Mouse (Mus musculus): Measurements from ENCODE around the gene Mfsd6l. TPM values are rescaled to one million over a fixed set of nuclear protein-coding genes. Genes with fewer than 3 reads are reported as not detected.

The Mfsd6l gene
- not detected in 2 replicates for polyA plus RNA-seq (2012; ENCODE audit: insufficient read depth, insufficient read length, missing spikeins)

- Histone ChIP-seq H3K4me3 (ENCODE audit: insufficient read depth, low read depth, low read length) (no peak within 1 kb of the TSS), H3K27ac (replicated peaks; ENCODE audit: low read depth, low read length) (no peak within 1 kb of the TSS), H3K4me1 (ENCODE audit: control insufficient read depth, insufficient read depth, insufficient read length, low read length) (no peaks in the 10 kb centered on the region)
These were observed at the start of gene Mfsd6l for GRCm38 (mm10) chr11:68555918-68556584. Gene Mfsd6l, plus strand, starts transcription at chr11:68556186.

GRCm38 (mm10) chr11:68507246-68507645 is 48.7 kb upstream of the Mfsd6l start:
- Histone ChIP-seq H3K4me1 (ENCODE audit: control insufficient read depth, insufficient read depth, insufficient read length, low read length) (peaks cover 8% of the 10 kb centered on the region; the same call in 1 of the 2 replicates), H3K27ac (replicated peaks; ENCODE audit: low read depth, low read length) (no peak overlapping the region), H3K4me3 (ENCODE audit: insufficient read depth, low read depth, low read length) (no peak overlapping the region)

DNA sequence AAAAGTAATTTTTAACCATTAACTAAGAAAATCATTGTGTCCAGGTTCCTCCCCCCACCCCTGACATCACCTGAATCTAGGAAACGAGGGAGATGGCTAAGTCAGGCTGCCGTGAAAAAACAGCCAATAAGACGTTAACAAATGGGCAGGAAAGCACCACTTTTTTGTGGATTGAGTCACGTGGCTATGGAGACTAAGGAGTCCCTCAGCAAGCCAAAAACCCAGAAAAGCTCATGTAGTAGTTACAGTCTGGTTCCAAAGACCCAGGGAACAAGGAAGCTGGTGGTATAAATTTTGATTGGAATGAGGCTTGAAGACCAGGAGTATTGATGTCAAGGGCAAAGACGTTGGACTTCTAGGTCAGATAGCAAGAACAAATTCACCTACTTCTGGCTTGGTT is 47.4 kb upstream of the Mfsd6l start:
- Histone ChIP-seq H3K27ac (replicated peaks; ENCODE audit: low read depth, low read length) (no peak overlapping the region), H3K4me1 (ENCODE audit: control insufficient read depth, insufficient read depth, insufficient read length, low read length) (peaks cover 3% of the 10 kb centered on the region; the same call in 1 of the 2 replicates), H3K4me3 (ENCODE audit: insufficient read depth, low read depth, low read length) (no peak overlapping the region)

DNA sequence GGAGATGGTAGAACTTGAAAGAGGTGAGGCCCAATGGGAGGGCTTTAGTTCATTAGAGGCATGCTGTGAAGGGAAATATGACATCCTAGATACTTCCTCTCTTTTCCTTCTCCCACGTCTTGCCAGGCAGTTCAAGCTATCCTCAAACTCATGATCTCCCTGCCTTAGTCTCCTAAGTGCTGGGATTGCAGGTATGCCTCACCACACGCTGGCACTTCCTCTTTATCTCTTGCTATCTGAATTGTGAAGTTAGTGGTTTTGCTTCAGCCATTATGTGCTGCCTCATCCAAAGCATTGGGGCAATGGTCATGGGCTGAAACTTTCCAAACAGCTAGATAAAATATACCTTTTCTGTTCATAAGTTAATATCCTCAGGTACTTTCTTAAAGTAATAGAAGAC is 46.8 kb upstream of the Mfsd6l start:
- Histone ChIP-seq H3K4me1 (ENCODE audit: control insufficient read depth, insufficient read depth, insufficient read length, low read length) (peaks cover 3% of the 10 kb centered on the region; the same call in 1 of the 2 replicates), H3K4me3 (ENCODE audit: insufficient read depth, low read depth, low read length) (no peak overlapping the region), H3K27ac (replicated peaks; ENCODE audit: low read depth, low read length) (no peak overlapping the region)

GRCm38 (mm10) chr11:68513969-68514368 is 42.0 kb upstream of the Mfsd6l start:
- H3K4me1 ChIP-seq (ENCODE audit: control insufficient read depth, insufficient read depth, insufficient read length, low read length) = no peaks in the 10 kb centered on the region
- H3K27ac ChIP-seq (replicated peaks; ENCODE audit: low read depth, low read length) = no peak overlapping the region

GRCm38 (mm10) chr11:68519362-68519761 is 36.6 kb upstream of the Mfsd6l start:
- H3K4me3 ChIP-seq (ENCODE audit: insufficient read depth, low read depth, low read length) = no peak overlapping the region
- 0 out of 2 replicates have a peak, but pooled peaks cover 3% of the 10 kb centered on the region for H3K4me1 ChIP-seq (ENCODE audit: control insufficient read depth, insufficient read depth, insufficient read length, low read length)
- H3K27ac ChIP-seq (replicated peaks; ENCODE audit: low read depth, low read length) = no peak overlapping the region

More at GRCm38 (mm10) chr11:68513969-68514368, 42.0 kb upstream of the Mfsd6l start:
- H3K4me3 ChIP-seq (ENCODE audit: insufficient read depth, low read depth, low read length) = no peak overlapping the region

- 0 out of 2 replicates have a peak, but pooled peaks cover 3% of the 10 kb centered on the region for H3K4me1 ChIP-seq (ENCODE audit: control insufficient read depth, insufficient read depth, insufficient read length, low read length)
- H3K4me3 ChIP-seq (ENCODE audit: insufficient read depth, low read depth, low read length) = no peak overlapping the region
- no peak overlapping the region for H3K27ac ChIP-seq (replicated peaks; ENCODE audit: low read depth, low read length)
These were observed 36.2 kb upstream of the Mfsd6l start for GRCm38 (mm10) chr11:68519815-68520214.

DNA sequence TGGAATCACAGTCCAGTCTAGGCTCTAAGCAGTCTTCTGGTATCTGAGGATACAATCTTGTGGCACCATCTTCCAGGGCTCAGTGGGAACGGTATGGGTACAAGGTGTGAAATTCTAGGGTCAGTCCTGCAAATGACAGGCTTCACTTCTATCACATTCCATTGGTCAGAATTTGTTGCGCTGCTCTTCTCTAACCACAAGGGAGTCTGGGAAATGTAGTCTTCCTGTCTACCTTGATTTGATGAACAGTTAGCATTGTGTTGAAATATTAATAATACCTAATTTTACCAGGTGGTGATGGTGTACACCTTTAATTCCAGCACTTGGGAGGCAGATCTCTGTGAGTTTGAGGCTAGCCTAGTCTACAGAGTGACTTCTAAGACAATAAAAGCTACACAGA is 35.5 kb upstream of the Mfsd6l start:
- no peak overlapping the region for H3K4me3 ChIP-seq (ENCODE audit: insufficient read depth, low read depth, low read length)
- 0 out of 2 replicates have a peak, but pooled peaks cover 3% of the 10 kb centered on the region for H3K4me1 ChIP-seq (ENCODE audit: control insufficient read depth, insufficient read depth, insufficient read length, low read length)
- no peak overlapping the region for H3K27ac ChIP-seq (replicated peaks; ENCODE audit: low read depth, low read length)

- Histone ChIP-seq H3K4me1 (ENCODE audit: control insufficient read depth, insufficient read depth, insufficient read length, low read length) (0 out of 2 replicates have a peak, but pooled peaks cover 3% of the 10 kb centered on the region), H3K27ac (replicated peaks; ENCODE audit: low read depth, low read length) (no peak overlapping the region), H3K4me3 (ENCODE audit: insufficient read depth, low read depth, low read length) (no peak overlapping the region)
These were observed 34.6 kb upstream of the Mfsd6l start for GRCm38 (mm10) chr11:68521352-68521751.

- Histone ChIP-seq H3K4me3 (ENCODE audit: insufficient read depth, low read depth, low read length) (no peak overlapping the region), H3K27ac (replicated peaks; ENCODE audit: low read depth, low read length) (no peak overlapping the region), H3K4me1 (ENCODE audit: control insufficient read depth, insufficient read depth, insufficient read length, low read length) (0 out of 2 replicates have a peak, but pooled peaks cover 3% of the 10 kb centered on the region)
These were observed 29.5 kb upstream of the Mfsd6l start for GRCm38 (mm10) chr11:68526441-68526840.

- Histone ChIP-seq H3K27ac (replicated peaks; ENCODE audit: low read depth, low read length) (no peak overlapping the region), H3K4me1 (ENCODE audit: control insufficient read depth, insufficient read depth, insufficient read length, low read length) (no peaks in the 10 kb centered on the region), H3K4me3 (ENCODE audit: insufficient read depth, low read depth, low read length) (no peak overlapping the region)
These were observed 24.8 kb upstream of the Mfsd6l start for GRCm38 (mm10) chr11:68531066-68531806.

GRCm38 (mm10) chr11:68531941-68532535 is 23.9 kb upstream of the Mfsd6l start:
- Histone ChIP-seq H3K27ac (replicated peaks; ENCODE audit: low read depth, low read length) (no peak overlapping the region), H3K4me3 (ENCODE audit: insufficient read depth, low read depth, low read length) (no peak overlapping the region), H3K4me1 (ENCODE audit: control insufficient read depth, insufficient read depth, insufficient read length, low read length) (no peaks in the 10 kb centered on the region)

GRCm38 (mm10) chr11:68532773-68533172 is 23.2 kb upstream of the Mfsd6l start:
- no peak overlapping the region for H3K27ac ChIP-seq (replicated peaks; ENCODE audit: low read depth, low read length)
- H3K4me3 ChIP-seq (ENCODE audit: insufficient read depth, low read depth, low read length) = no peak overlapping the region
- no peaks in the 10 kb centered on the region for H3K4me1 ChIP-seq (ENCODE audit: control insufficient read depth, insufficient read depth, insufficient read length, low read length)

- Histone ChIP-seq H3K27ac (replicated peaks; ENCODE audit: low read depth, low read length) (no peak overlapping the region), H3K4me3 (ENCODE audit: insufficient read depth, low read depth, low read length) (no peak overlapping the region), H3K4me1 (ENCODE audit: control insufficient read depth, insufficient read depth, insufficient read length, low read length) (no peaks in the 10 kb centered on the region)
These were observed 22.0 kb upstream of the Mfsd6l start for GRCm38 (mm10) chr11:68533971-68534475.

- no peaks in the 10 kb centered on the region for H3K4me1 ChIP-seq (ENCODE audit: control insufficient read depth, insufficient read depth, insufficient read length, low read length)
- H3K27ac ChIP-seq (replicated peaks; ENCODE audit: low read depth, low read length) = no peak overlapping the region
- no peak overlapping the region for H3K4me3 ChIP-seq (ENCODE audit: insufficient read depth, low read depth, low read length)
These were observed 20.0 kb upstream of the Mfsd6l start for GRCm38 (mm10) chr11:68536026-68536425.
